Mouse (Mus musculus): ENCODE data around the gene Il1rap.

The Il1rap gene

DNA sequence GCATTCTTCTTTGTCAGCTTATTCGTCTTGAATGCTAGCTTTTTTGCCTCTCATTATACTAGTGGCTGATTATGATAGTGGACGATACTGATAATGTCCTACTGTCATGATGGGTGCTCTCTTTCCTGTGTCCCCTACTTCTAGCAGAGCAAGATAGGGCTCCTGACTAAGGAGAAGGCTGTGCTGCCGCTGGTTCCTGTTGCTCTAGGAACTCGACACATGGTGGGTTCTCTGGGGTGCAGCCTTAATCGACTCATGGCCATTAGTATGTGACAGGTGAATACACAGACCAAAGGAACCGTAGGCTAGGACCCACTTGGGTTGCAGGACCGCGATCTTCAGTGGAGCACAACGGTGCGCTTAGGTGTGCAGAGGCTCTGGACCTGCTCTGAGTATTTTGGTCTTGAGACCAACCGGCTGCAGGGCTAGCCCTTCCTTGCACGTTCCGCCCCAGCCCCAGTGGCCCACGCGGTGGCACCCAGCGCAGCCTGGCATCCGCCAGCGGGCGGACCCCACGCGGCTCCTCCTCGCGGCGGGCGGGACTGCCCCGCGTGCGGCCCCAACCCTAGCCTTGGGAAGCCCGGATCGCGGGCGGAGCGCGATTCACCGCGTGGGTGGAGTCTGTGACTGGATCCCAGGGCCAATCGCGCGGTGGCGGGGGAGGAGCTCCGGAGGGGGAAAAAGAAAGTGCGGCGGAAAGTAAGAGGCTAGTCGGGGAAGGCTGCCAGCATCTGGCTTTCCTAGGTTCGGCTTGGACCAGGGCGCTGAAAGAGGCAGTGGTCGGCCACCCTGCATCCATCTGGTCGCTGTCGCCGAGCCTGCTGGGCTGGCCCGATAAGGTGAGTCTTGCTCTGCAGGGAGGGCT, at the start of gene Il1rap:
TSS of gene Il1rap (plus strand) at position 657 of the 865 bp plus-strand sequence.
- peak; percentile 94 to 96 for DNase-seq (ENCODE audit: low spot score in 2 of 2)

DNA sequence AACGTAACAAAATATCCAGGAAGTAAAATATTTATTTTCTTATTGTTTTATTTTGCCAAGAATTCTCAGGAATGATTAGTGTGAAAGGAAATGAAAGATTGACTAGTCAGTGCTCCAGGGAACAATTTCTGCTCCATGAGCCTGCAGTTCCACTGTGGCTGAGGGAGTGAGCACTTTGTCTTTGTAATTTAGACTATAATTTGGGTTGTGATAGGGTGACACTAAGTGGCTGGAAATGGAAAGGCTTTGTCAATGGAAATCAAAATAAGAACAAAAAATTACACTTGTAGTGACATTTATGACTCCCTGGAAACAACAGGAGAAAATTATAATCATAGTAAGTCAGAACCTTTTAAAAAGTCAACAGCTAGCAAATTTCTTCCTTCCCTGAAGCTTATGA, 49.2 kb upstream of the Il1rap start:
- DNase-seq (ENCODE audit: low spot score in 2 of 2) = no peak

DNA sequence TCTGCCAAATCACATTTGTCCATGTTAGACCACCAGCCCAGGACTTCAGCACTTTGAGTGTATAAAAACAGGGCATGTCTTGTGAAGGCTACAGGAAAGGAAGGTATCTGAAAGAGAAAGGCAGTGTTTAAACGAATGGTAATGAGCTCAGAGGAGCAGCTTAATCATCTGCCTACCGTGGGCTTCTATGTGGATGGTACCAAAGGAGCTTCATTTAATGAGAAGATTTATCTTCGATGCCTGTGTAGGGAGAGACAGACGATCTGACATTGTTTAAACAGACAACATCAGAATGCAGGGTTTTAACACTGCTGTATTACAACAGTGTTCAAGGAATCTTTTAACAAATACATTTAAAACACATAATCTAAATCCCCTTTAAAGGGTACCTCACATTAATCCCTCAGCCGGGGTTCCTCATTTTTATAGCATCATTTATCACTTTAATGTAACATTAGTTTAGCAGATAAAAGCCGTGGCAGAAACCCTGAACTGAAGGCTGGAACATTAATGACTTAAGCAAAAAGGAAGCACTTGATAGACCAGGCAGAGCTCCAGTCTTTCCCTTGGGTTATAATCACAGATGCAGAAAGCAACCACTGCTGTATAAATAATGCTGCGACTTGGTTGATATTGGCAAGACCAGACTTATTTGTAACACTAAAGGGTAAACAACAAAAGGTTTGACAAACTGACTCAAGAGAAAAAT, 35.2 kb upstream of the Il1rap start:
- no peak for DNase-seq (ENCODE audit: low spot score in 2 of 2)

DNA sequence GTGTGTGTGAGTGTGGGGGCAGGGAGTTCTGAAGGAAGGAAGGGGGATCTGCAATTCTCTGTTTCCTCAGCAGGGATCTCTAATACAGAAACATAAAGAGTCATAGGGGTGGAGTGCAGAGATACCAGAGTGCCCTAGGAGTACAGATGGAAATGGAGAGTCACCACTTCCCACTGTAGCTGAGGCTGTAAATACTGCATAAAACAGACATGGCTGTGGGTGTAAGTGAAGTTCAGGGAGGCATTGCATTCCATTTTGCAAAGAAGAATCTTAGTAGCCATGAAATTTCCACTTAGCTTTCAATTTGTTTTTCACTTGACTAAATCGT, 34.7 kb upstream of the Il1rap start:
- DNase-seq (ENCODE audit: low spot score in 2 of 2) = no peak

DNA sequence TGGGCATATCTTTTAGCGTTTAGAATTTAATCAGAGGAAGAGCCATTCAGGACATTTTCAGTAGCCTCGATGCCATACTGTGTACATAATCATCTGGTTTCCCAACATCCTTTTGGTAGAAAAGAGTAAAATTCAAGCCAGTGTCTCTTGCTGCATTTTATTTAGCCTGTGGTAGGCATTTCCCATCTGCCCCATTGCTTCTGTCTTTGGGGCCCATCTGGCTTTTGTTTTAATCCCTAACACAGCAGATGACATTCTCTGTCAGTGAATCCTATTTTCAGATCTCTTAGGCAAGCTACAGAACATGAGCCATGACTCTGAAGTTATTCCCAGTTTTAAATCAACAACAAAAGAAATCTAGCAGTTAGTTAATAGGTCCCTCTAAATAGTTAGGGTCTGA, 32.3 kb upstream of the Il1rap start:
- peak; percentile 17 to 34 for DNase-seq (ENCODE audit: low spot score in 2 of 2)

DNA sequence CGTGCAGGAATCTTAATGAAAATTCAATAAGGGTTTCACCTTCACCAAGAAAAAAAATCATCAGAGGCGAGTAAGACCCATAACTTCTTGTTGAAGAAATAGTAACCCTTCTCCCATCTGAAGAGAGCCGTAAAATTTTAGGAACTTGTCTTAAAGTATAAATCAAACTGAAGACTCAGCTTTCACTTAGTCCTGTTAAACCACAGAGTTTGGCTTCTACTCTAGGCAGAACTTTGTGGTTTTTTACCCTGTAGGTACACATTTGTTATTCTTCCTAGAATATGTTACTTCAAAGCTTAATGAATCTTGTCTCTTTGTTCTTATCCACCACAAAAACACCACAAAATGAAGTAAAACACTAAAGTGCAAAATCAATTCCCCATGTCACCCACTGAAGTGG, 29.3 kb upstream of the Il1rap start:
- DNase-seq (ENCODE audit: low spot score in 2 of 2) = no peak

DNA sequence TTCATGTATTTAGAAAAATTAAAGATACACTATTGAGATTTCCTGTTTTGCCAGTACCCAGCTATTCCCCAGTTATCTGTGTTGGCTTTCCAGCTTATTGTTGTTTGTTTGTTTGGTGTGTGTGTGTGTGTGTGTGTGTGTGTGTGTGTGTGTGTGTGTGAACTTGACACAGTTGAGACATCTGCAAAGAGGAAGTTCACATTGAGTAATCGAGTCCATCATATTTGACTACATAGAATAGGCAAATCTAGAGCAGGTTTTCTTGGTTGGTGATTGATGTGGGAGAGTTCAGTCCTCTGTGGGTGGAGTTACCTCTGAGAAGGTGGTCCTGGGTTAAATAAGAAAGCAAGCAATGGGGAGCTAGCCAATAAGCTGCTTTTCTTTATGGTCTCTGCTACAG, 22.7 kb upstream of the Il1rap start:
- DNase-seq (ENCODE audit: low spot score in 2 of 2) = no peak

DNA sequence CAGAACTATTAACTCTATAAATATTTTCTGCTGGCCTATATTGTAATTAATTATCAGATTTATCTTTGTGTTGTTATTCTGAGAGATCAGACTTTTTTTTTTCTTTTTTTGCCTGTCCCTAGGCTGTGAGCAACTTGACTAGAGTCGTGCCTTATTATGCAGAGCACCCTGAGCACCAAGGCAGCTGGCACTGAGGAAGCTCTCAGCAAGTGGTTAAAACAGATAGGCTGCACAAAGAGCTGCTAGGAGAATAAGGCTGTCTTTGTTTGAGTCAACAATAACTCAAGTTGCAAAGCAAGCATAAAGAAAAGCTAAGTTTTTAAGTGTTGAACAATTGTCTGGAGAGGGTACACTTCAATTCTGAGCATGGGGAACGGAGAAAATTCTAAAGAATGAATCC, 19.8 kb upstream of the Il1rap start:
- DNase-seq (ENCODE audit: low spot score in 2 of 2) = no peak

DNA sequence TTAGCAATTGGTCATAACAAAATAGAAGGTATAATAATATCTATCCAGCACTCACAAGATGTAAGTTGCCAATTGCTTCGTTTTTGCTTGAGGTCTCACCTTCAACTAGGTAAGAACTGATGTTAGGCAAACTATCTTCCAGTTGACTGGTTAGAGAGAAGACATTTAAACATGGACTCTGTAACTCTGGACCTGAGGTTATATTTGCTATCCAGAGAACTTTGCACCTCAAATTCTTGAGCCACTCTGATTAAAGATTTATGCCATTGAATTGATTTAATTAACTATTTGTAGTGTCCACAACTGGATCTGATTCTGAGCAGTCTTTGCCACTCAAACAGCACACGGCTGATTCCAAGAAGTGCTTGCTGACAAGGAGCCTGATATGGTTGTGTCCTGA, 18.7 kb upstream of the Il1rap start:
- DNase-seq (ENCODE audit: low spot score in 2 of 2) = no peak

DNA sequence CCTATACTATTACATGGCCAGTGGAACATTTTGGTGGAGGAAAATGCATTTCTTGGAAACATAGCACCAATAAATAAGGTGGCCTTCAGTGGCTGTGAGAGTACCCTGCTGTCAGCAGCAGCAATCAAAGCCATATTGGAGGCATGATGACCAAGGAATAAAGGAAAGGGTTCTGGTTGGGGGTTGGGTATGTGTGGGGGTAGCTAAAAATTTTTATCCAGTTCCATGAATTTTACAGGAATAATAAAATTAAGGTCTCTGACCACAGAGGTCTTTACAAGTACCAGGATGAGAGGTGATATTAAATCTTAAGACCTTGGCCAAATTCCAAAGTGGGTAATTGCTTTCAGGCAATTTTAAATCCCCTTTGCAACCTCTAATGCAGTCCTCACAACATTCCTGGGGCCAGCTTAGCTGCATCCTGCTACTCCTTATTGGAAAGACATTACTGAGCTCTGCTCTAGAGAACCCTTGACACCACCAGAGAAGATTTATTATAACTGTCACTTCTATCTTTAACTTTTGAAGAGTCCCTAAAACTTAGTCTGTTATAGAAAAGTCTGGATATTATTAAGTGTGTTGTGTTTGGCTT, 12.0 kb upstream of the Il1rap start:
- DNase-seq (ENCODE audit: low spot score in 2 of 2) = no peak

DNA sequence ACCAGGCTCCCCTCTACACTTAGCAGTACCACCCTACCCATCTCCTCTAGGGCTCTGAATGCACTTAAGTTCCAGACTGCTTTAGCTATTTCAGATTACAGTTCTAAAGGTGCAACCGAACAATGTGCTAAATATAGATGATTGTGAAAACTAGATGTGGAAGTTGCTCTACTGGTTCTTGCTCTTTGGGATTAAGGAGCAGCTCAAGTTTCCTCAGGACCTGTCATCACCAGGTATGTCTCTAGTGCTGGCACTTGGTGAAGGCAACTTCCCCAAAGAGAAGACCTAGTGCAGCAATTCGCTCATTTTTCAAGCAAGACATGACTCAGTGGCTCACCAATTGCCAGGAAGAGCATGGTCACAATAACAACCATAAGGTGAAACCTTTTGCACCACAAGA, 9.7 kb upstream of the Il1rap start:
- DNase-seq (ENCODE audit: low spot score in 2 of 2) = no peak

DNA sequence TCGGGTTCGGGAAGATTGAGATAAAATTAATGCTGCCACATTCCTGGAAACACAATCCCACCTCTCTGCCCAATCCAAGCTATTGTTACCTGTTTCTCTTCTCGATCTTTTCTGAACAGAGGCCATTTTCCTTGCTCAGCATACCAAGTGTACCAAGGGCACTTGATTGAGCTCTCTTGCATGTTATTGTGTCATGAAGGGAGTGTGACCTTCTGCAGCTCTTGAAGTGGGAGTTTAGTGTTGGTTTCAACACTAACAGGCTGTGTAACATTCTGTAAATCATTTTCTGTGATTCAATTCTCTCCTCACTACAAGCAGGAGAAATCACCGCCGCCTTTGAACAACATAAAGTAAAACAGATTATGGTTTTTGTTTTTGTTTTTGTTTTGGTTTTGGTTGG, 7.3 kb upstream of the Il1rap start:
- no peak for DNase-seq (ENCODE audit: low spot score in 2 of 2)

DNA sequence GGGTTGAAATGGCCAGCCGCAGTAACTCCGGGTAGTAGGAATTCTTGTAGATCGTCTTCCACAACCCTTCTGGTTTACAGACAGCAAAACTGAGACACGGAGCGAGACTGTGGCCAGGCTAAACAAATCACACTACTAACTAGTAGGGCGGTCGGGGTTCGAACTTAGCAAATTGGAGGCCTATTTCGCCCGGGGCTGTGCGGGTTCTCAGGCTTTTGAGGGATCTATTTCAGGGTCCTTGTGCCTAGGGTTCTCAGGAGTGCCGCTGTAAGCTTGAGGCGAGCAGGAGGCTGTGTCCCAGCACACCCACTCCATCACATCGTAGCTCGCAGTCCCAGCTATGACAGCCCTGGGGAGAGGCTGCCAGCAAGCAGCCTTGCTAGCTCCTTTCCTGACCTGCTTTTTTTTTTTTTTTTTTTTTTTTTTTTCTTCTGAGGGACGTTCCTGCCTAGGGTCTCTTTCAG, 441 bp downstream of the Il1rap start:
- DNase-seq (ENCODE audit: low spot score in 2 of 2) = peak in 1 of 2 experiments; percentile 52

DNA sequence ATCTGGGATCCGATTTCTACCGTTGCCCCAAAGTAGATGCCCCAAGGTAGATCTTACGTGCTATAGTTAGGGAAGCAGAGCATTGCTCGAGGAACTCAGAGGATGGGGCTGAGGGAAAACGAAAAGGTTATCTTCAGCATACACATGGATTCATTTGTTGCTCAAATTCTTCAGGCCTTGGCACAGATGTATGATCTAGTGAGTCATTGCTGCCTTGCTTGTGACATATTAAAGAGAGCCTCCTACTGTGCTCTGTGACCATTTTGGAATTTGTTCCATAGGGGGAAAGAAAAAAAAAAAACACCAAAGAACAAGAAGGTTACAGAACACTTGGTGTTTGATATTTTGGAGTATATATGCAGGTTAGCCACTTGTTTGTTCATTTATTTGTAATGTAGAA, 4.3 kb downstream of the Il1rap start:
- DNase-seq (ENCODE audit: low spot score in 2 of 2) = no peak

DNA sequence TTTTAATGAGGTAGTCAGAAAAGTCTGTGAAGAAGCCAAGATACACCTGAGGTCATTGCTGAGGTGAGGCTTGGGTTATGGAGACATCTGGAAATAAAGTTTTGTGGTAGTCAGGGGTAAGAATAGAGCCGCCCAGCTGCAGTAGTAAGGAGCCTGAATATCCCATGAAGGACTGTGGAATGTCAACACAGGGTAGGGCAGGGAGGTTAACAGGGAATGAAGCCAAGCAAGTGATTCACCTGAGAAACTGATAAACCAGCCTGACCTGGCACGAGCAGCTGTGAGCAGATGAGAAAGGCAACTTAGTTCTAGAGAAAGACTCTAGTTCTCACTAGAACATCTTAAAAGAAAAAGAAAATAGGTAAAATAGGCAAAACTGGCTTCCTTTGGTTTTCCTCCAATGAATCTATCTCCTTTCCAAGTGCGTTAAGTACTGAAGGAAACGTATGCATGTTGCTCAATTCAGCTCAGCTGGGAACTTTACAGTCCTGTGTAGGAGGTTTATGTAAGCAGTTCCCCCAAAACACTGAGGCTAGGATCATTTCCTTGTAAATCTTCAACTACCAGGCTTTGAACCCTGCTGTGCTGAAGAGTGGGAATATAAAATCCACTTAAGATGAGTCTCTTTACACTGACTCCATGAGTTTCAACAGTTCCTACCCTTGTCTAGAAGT, 9.5 kb downstream of the Il1rap start:
- no peak for DNase-seq (ENCODE audit: low spot score in 2 of 2)

DNA sequence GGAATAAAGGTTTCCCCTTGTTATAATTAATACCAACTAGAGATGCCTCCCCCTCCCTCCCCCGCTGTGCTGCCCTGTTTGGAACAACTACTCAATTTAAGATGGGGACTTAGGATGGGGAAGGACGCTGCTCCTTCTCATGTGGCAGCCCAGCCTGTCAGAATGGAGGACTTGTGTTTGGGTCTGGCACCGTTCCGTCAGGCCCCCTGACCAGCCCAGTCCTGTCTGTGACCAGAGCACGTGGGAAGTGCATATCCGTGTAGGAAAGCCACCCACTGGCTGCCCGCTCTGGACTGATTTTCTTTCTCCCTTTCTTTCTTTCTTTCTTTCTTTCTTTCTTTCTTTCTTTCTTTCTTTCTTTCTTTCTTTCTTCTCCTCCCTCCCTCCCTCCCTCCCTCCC, 14.9 kb downstream of the Il1rap start:
- no peak for DNase-seq (ENCODE audit: low spot score in 2 of 2)

DNA sequence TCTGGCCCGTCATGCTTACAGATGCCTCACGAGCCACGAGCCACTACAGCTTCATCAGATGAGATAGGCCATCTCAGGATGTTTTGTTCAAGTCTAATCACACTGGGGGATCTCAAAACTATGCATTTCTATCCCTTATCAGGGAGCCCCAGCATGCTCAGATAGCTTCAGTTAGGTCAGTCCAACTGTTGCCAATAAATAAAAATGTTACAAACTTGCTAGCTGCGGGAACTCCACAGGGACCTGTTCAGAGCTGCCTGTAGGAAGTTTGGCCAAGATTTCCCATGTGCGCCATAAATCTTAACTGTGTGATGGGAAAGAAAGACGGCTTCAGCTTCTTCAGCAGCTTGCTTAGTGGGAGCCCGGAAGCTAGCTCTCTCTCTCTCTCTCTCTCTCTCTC, 15.8 kb downstream of the Il1rap start:
- DNase-seq (ENCODE audit: low spot score in 2 of 2) = no peak

DNA sequence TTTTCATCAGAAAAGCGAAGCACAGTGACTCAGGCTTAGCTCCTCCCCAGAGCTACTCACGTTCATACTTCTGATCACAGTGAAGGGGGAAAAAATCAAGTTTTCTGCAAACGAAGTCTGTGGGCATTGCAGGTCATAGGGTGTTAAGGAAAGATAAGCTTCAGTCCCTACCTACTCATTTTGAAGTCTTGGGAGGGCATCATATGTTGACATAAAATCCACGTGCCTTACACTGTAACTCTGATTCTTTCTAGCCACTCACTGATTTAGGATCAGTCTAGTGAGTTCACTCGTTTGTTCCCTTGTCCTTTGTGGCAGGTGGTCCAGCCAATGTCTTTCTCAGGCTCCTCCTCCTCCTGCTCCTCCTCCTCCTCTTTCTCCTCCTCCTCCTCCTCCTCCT, 17.1 kb downstream of the Il1rap start:
- no peak for DNase-seq (ENCODE audit: low spot score in 2 of 2)

DNA sequence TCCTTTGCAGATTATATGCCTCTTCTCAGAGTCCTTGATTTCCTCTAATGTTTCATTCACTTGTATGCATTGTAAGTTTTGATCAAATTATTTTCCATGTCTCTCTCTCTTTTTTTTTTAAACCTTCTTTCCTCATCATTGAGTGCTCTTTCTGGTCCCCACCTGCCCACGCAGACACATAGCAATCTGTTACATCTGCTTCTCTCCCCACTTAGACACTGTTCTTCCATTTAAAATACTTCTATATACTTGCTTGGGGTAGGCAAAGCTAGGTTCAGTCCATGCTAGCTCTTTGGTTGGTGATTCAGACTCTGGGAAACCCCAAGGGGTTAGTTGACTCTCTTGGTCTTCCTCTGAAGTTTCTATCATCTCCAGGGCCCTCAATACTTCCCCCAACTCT, 20.0 kb downstream of the Il1rap start:
- peak in 1 of 2 experiments; percentile 51 for DNase-seq (ENCODE audit: low spot score in 2 of 2)

DNA sequence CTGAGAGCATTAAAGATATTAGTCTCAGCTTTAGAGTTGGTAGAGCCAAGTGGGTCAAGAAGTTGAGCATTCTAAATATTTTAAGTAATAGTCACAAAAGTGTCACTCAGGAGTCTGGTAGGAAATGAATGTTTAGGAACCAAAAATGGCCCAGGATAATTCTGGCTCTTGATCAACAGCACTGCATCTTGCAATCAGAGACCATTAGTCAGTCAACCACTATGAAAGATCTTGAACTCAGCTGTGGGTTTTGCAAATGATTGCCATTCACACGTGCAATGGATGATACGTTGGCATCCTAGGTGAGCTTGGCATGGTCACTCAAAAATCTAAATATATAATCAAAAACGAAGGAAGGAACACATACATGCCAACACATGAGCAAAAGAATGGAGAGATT, 23.1 kb downstream of the Il1rap start:
- DNase-seq (ENCODE audit: low spot score in 2 of 2) = no peak

DNA sequence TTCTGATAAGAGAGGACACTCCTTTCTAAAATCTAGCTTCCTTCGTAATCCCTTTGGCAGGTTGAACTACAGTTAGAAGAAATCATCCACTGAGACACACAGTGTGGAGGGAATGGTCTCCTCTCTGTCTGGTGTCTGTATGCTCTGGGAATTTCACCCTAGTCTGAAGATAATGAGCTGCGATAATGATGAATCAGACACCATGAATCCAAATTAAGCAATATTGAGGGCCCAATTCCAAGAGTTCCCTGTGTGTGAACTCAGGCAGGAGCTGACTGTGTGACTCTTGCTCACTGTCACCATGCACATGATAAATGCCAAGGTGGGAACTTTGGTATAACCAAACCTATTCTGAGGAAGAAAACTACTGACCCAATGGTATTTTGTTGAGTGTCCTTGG, 26.5 kb downstream of the Il1rap start:
- no peak for DNase-seq (ENCODE audit: low spot score in 2 of 2)

DNA sequence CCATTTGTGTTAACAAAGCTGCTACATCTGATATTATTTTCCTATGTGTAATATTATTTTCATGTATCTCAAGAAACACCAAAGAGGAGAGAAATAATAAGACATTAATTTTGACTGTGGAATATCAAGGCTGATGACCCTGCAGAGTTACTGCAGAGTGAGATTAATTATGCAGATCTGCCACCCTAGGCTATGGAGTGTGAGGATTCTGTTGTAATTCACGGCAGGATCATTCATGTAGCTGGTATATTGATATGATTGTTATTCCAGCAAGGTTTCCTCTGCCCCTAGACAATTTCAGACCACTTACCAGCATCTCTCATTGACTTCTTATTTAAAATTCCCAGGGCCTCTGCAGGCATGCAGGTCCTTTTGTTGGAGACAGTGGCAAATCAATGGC, 29.0 kb downstream of the Il1rap start:
- no peak for DNase-seq (ENCODE audit: low spot score in 2 of 2)
